Mouse (Mus musculus): ENCODE results near the gene Bace2. TPM values are rescaled to one million over a fixed set of nuclear protein-coding genes. Genes with fewer than 3 reads are reported as not detected.

The Bace2 gene
- total and polyA plus RNA-seq, 3 experiments = not detected

GRCm38 (mm10) chr16:97417896-97418542, 61.5 kb downstream of the Bace2 start:
- Histone ChIP-seq H3K4me1 (ENCODE audit: control insufficient read depth in 1 of 2, insufficient read depth in 2 of 2, low read length in 2 of 2) (peaks cover 5 to 8% of the 10 kb centered on the region in 2 experiments), H3K79me2 (ENCODE audit: control insufficient read depth, insufficient read depth, low read length, poor library complexity) (no peaks in the 10 kb centered on the region), H3K9ac (ENCODE audit: control insufficient read depth, low read depth, low read length, poor library complexity, severe bottlenecking) (no peak overlapping the region), H3K27ac (ENCODE audit: control insufficient read depth, low read depth, low read length) (no peak overlapping the region), H3K4me3 (ENCODE audit: control insufficient read depth in 1 of 2, insufficient read depth in 1 of 2, low read depth in 2 of 2, low read length in 2 of 2) (no peak overlapping the region), H3K36me3 (ENCODE audit: control insufficient read depth in 1 of 2, insufficient read depth in 2 of 2, low read length in 2 of 2) (peaks cover 0 to 5% of the 10 kb centered on the region in 2 experiments; a peak in 2 of 4 replicates), H3K27me3 (ENCODE audit: control insufficient read depth in 1 of 2, insufficient read depth in 2 of 2, low read length in 2 of 2) (no peaks in the 10 kb centered on the region), H3K9me3 (replicated peaks; ENCODE audit: insufficient read depth, low read length) (no peaks in the 10 kb centered on the region)
- peak; percentile 18; the same call in 1 of the 2 replicates for TF ChIP-seq SMC3 (IDR thresholded peaks at IDR 0.05; ENCODE audit: low read depth, low read length)
- 0 out of 2 replicates have a peak, but pooled peaks have one; percentile 25 for TF ChIP-seq ETS1 (IDR thresholded peaks at IDR 0.05; ENCODE audit: low read depth, low read length)
- TF ChIP-seq EP300 (IDR thresholded peaks at IDR 0.05; ENCODE audit: low read depth in 1 of 2, low read length in 2 of 2) = 0 out of 4 replicates have a peak, but pooled peaks of 1 of the 2 experiments have one; percentile 44
- 0 out of 2 replicates have a peak, but pooled peaks have one; percentile 15 for TF ChIP-seq GATA1 (IDR thresholded peaks at IDR 0.05; ENCODE audit: low read depth, low read length)
- TF ChIP-seq TAL1 (IDR thresholded peaks at IDR 0.05; ENCODE audit: low read length) = peak; percentile 61
- TF ChIP-seq POLR2AphosphoS2 (IDR thresholded peaks at IDR 0.05; ENCODE audit: low read length) = no peak
- no peak for TF ChIP-seq TBP (IDR thresholded peaks at IDR 0.05; ENCODE audit: low read depth, low read length)
- TF ChIP-seq POLR2A (IDR thresholded peaks at IDR 0.05; ENCODE audit: control insufficient read depth in 1 of 2, insufficient read depth in 1 of 2, low read depth in 1 of 2, low read length in 2 of 2, poor library complexity in 1 of 2) = no peak
- TF ChIP-seq TCF12 (IDR thresholded peaks at IDR 0.05; ENCODE audit: low read depth, low read length) = peak; percentile 22; the same call in 1 of the 2 replicates
- peak in 2 of 3 experiments; percentile 31 to 34; a peak in 3 of 6 replicates for TF ChIP-seq CTCF (IDR thresholded peaks at IDR 0.05 in 2 of 3, conservative IDR thresholded peaks at IDR 0.05 in 1 of 3; ENCODE audit: control insufficient read depth in 1 of 3, insufficient read depth in 1 of 3, low read depth in 2 of 3, low read length in 3 of 3, poor library complexity in 1 of 3, severe bottlenecking in 1 of 3)
- peak; percentile 25 for DNase-seq (ENCODE audit: low read depth, low spot score)

DNA sequence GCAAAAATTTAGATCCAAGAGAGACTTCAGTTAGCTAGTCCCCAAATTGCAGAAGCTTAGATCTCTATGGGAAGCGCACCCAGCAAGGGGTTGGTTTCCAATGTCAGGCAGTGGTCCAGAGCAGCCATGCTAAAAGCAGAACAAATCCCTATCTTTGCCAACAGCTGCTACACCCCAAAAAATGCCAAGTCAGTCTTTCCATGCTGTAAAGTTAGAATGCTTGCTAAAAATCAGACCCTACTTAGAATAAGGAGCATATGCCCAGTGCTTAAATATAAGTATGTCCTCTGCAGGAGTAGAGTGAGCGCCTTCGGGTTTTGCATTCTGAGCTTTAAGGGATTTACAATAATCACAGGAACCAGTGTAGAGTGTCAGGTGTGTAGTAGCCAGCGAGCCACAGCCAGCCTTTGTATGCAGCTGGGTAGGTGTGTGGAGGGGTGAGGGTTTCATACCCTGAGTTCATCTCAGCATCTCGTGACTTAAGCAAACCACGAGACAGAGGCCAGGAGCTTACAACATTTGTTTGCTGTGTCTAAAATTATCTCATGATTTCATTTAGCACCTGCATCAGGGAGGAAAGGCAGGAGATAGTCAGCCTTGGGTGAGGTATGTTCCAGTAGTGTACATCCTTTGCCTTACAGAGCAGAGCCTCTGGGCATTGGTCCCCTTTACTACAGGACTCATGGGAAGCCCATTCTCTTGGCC, 62.4 kb downstream of the Bace2 start:
- peak; percentile 65 for DNase-seq (ENCODE audit: low read depth, low spot score)
- H3K4me1 ChIP-seq (ENCODE audit: control insufficient read depth in 1 of 2, insufficient read depth in 2 of 2, low read length in 2 of 2) = peaks cover 7 to 15% of the 10 kb centered on the region in 2 experiments
- H3K79me2 ChIP-seq (ENCODE audit: control insufficient read depth, insufficient read depth, low read length, poor library complexity) = no peaks in the 10 kb centered on the region
- peaks cover 0 to 14% of the 10 kb centered on the region in 2 experiments; a peak in 2 of 4 replicates for H3K36me3 ChIP-seq (ENCODE audit: control insufficient read depth in 1 of 2, insufficient read depth in 2 of 2, low read length in 2 of 2)
- no peak overlapping the region for H3K27ac ChIP-seq (ENCODE audit: control insufficient read depth, low read depth, low read length)
- no peak overlapping the region for H3K4me3 ChIP-seq (ENCODE audit: control insufficient read depth in 1 of 2, insufficient read depth in 1 of 2, low read depth in 2 of 2, low read length in 2 of 2)
- no peak overlapping the region for H3K9ac ChIP-seq (ENCODE audit: control insufficient read depth, low read depth, low read length, poor library complexity, severe bottlenecking)
- no peaks in the 10 kb centered on the region for H3K27me3 ChIP-seq (ENCODE audit: control insufficient read depth in 1 of 2, insufficient read depth in 2 of 2, low read length in 2 of 2)
- H3K9me3 ChIP-seq (replicated peaks; ENCODE audit: insufficient read depth, low read length) = no peaks in the 10 kb centered on the region
- no peak for TF ChIP-seq MAZ (IDR thresholded peaks at IDR 0.05; ENCODE audit: low read depth, low read length)
- no peak for TF ChIP-seq GATA1 (IDR thresholded peaks at IDR 0.05; ENCODE audit: low read depth, low read length)
- TF ChIP-seq RAD21 (IDR thresholded peaks at IDR 0.05; ENCODE audit: low read depth, low read length) = no peak
- TF ChIP-seq JUND (IDR thresholded peaks at IDR 0.05; ENCODE audit: low read depth, low read length) = no peak
- TF ChIP-seq CTCF (IDR thresholded peaks at IDR 0.05 in 2 of 3, conservative IDR thresholded peaks at IDR 0.05 in 1 of 3; ENCODE audit: control insufficient read depth in 1 of 3, insufficient read depth in 1 of 3, low read depth in 2 of 3, low read length in 3 of 3, poor library complexity in 1 of 3, severe bottlenecking in 1 of 3) = no peak
- peak; percentile 64 for TF ChIP-seq ETS1 (IDR thresholded peaks at IDR 0.05; ENCODE audit: low read depth, low read length)
- TF ChIP-seq NELFE (IDR thresholded peaks at IDR 0.05; ENCODE audit: low read depth, low read length) = no peak
- no peak for TF ChIP-seq TBP (IDR thresholded peaks at IDR 0.05; ENCODE audit: low read depth, low read length)
- TF ChIP-seq SIN3A (IDR thresholded peaks at IDR 0.05; ENCODE audit: low read length) = no peak
- TF ChIP-seq UBTF (IDR thresholded peaks at IDR 0.05; ENCODE audit: borderline replicate concordance, insufficient read depth, low read depth, low read length) = no peak
- TF ChIP-seq MAFK (IDR thresholded peaks at IDR 0.05; ENCODE audit: borderline replicate concordance, low read depth, low read length) = peak; percentile 61; the same call in 1 of the 2 replicates
- no peak for TF ChIP-seq MYC (IDR thresholded peaks at IDR 0.05; ENCODE audit: low read depth, low read length)
- TF ChIP-seq SMC3 (IDR thresholded peaks at IDR 0.05; ENCODE audit: low read depth, low read length) = no peak
- TF ChIP-seq KAT2A (conservative IDR thresholded peaks at IDR 0.05; ENCODE audit: low read depth, low read length) = no peak
- TF ChIP-seq ZC3H11A (IDR thresholded peaks at IDR 0.05; ENCODE audit: low read depth, low read length) = no peak
- TF ChIP-seq CHD2 (IDR thresholded peaks at IDR 0.05; ENCODE audit: low read length) = no peak
- no peak for TF ChIP-seq MXI1 (IDR thresholded peaks at IDR 0.05; ENCODE audit: low read depth, low read length)
- TF ChIP-seq ZKSCAN1 (IDR thresholded peaks at IDR 0.05; ENCODE audit: low read depth, low read length) = no peak
- TF ChIP-seq EP300 (IDR thresholded peaks at IDR 0.05; ENCODE audit: low read depth in 1 of 2, low read length in 2 of 2) = peak; percentile 36 to 44
- TF ChIP-seq GABPA (IDR thresholded peaks at IDR 0.05; ENCODE audit: low read depth, low read length) = no peak
- TF ChIP-seq TCF12 (IDR thresholded peaks at IDR 0.05; ENCODE audit: low read depth, low read length) = peak; percentile 28; the same call in 1 of the 2 replicates
- no peak for TF ChIP-seq MAX (IDR thresholded peaks at IDR 0.05; ENCODE audit: low read length)
- no peak for TF ChIP-seq NRF1 (IDR thresholded peaks at IDR 0.05; ENCODE audit: insufficient read depth, low read depth, low read length, poor library complexity, severe bottlenecking)
- TF ChIP-seq E2F4 (IDR thresholded peaks at IDR 0.05; ENCODE audit: borderline replicate concordance, low read depth, low read length) = no peak
- TF ChIP-seq TAL1 (IDR thresholded peaks at IDR 0.05; ENCODE audit: low read length) = peak; percentile 63
